Mouse (Mus musculus): ENCODE measurements at regions not wholly inside any gene's neighbourhood (a gene's known extent, or its start where the extent isn't known, plus 50 kb on each side); places are given as distances from the start of the nearest gene placed in this dataset.

GRCm38 (mm10) chr9:31794911-31795310 lies 118.4 kb downstream of the Barx2 start:
- DNase-seq (ENCODE audit: low read depth) = no peak

- DNase-seq (ENCODE audit: low read depth) = no peak
These were observed 137.3 kb downstream of the Barx2 start for GRCm38 (mm10) chr9:31775956-31776355.

GRCm38 (mm10) chr9:31765401-31765800 lies 147.9 kb downstream of the Barx2 start:
- DNase-seq (ENCODE audit: low read depth) = no peak

GRCm38 (mm10) chr9:31757894-31758561 lies 155.2 kb downstream of the Barx2 start:
- DNase-seq (ENCODE audit: low read depth) = no peak

GRCm38 (mm10) chr9:31730443-31730842 lies 182.8 kb downstream of the Barx2 start:
- DNase-seq (ENCODE audit: low read depth) = no peak

- no peak for DNase-seq (ENCODE audit: low read depth)
These were observed 194.0 kb downstream of the Barx2 start for GRCm38 (mm10) chr9:31719309-31719708.

GRCm38 (mm10) chr9:31710022-31710421 lies 203.2 kb downstream of the Barx2 start:
- DNase-seq (ENCODE audit: low read depth) = no peak

GRCm38 (mm10) chr9:31706688-31707087 lies 206.6 kb downstream of the Barx2 start:
- DNase-seq (ENCODE audit: low read depth) = no peak

GRCm38 (mm10) chr9:31690921-31691475 lies 222.3 kb downstream of the Barx2 start:
- no peak for DNase-seq (ENCODE audit: low read depth)

- no peak for DNase-seq (ENCODE audit: low read depth)
These were observed 224.1 kb upstream of the Tmem45b start for GRCm38 (mm10) chr9:31688398-31688705.

GRCm38 (mm10) chr9:31687686-31688397 lies 223.6 kb upstream of the Tmem45b start:
- DNase-seq (ENCODE audit: low read depth) = no peak

GRCm38 (mm10) chr9:31686466-31686865 lies 222.2 kb upstream of the Tmem45b start:
- no peak for DNase-seq (ENCODE audit: low read depth)

GRCm38 (mm10) chr9:31684812-31685188 lies 220.5 kb upstream of the Tmem45b start:
- DNase-seq (ENCODE audit: low read depth) = no peak

GRCm38 (mm10) chr9:31684099-31684811 lies 220.0 kb upstream of the Tmem45b start:
- DNase-seq (ENCODE audit: low read depth) = no peak

GRCm38 (mm10) chr9:31683302-31684081 lies 219.2 kb upstream of the Tmem45b start:
- no peak for DNase-seq (ENCODE audit: low read depth)

GRCm38 (mm10) chr9:31682893-31683292 lies 218.6 kb upstream of the Tmem45b start:
- DNase-seq (ENCODE audit: low read depth) = no peak

- DNase-seq (ENCODE audit: low read depth) = no peak
These were observed 212.9 kb upstream of the Tmem45b start for GRCm38 (mm10) chr9:31677150-31677549.

GRCm38 (mm10) chr9:31659026-31659425 lies 194.8 kb upstream of the Tmem45b start:
- no peak for DNase-seq (ENCODE audit: low read depth)

GRCm38 (mm10) chr9:31657612-31658011 lies 193.3 kb upstream of the Tmem45b start:
- no peak for DNase-seq (ENCODE audit: low read depth)

GRCm38 (mm10) chr9:31656676-31657075 lies 192.4 kb upstream of the Tmem45b start:
- DNase-seq (ENCODE audit: low read depth) = no peak

- DNase-seq (ENCODE audit: low read depth) = no peak
These were observed 190.5 kb upstream of the Tmem45b start for GRCm38 (mm10) chr9:31654747-31655146.

- DNase-seq (ENCODE audit: low read depth) = no peak
These were observed 190.0 kb upstream of the Tmem45b start for GRCm38 (mm10) chr9:31654213-31654612.

Data from c-Kit-positive CD71-negative TER-119-negative erythroid progenitor cells, embryonic 14.5 days (primary cell).